Mouse (Mus musculus) forebrain, embryonic 12.5 days (tissue): ENCODE results near the gene BC030867. TPM values are rescaled to one million over a fixed set of nuclear protein-coding genes. Genes with fewer than 3 reads are reported as not detected.

Experiments
- ATAC-seq: fragments of 200-750 bp; cut with Nextera tagmentation; 2 replicates; pipeline ENCODE4 v1.8.0; 2017; ENCODE audit warnings: moderate TSS enrichment; ENCODE audit not compliant: low FRiP score
- H3K27ac ChIP-seq: fragments of 300-500 bp; sonication (generic); 2 replicates; pipeline ENCODE4 v1.5.1; 2016; ENCODE audit warnings: mild to moderate bottlenecking
- H3K27me3 ChIP-seq: fragments of 300-500 bp; sonication (generic); 2 replicates; pipeline ENCODE4 v1.6.1; 2016; ENCODE audit warnings: mild to moderate bottlenecking
- H3K36me3 ChIP-seq: fragments of 300-500 bp; sonication (generic); replicated peaks from 2 replicates; pipeline ENCODE4 v1.6.1; 2016; ENCODE audit warnings: mild to moderate bottlenecking
- H3K4me1 ChIP-seq: fragments of 300-500 bp; sonication (generic); 2 replicates; pipeline ENCODE4 v1.6.1; 2016
- H3K4me2 ChIP-seq: fragments of 300-500 bp; sonication (generic); 2 replicates; pipeline ENCODE4 v1.6.1; 2016; ENCODE audit warnings: mild to moderate bottlenecking, moderate library complexity
- H3K4me3 ChIP-seq: fragments of 300-500 bp; sonication (generic); replicated peaks from 2 replicates; pipeline ENCODE4 v1.5.1; 2016; ENCODE audit warnings: mild to moderate bottlenecking
- H3K9ac ChIP-seq: fragments of 300-500 bp; sonication (generic); 2 replicates; pipeline ENCODE4 v1.6.1; 2016; ENCODE audit warnings: mild to moderate bottlenecking
- H3K9me3 ChIP-seq: fragments of 300-500 bp; sonication (generic); 2 replicates; pipeline ENCODE4 v1.6.1; 2016
- WGBS: fragments of 180-500 bp; shearing (Covaris S2); methylation state at CpG from one replicate; pipeline ENCODE4 v1.1.7; 2016; 5-methylcytosine and 5-hydroxymethylcytosine counted together
- polyA plus RNA-seq: library from polyadenylated mRNA; unstranded; fragments of >200 nt; fragmentation: Nextera tagmentation; extraction: Ambion mirVana; gene quantifications from 2 replicates; pipeline ENCODE4 v1.2.1, GENCODE M21; 2016

Gene BC030867
- polyA plus RNA-seq, 1 experiment from 2014 or later, result 18.5 TPM

- peak overlapping the region; percentile 36; the same call in 1 of the 2 replicates for H3K9ac ChIP-seq
- H3K4me3 ChIP-seq, result no peak overlapping the region
- H3K27me3 ChIP-seq, result peaks cover 20% of the 10 kb centered on the region; the same call in 1 of the 2 replicates
- H3K9me3 ChIP-seq, result no peaks in the 10 kb centered on the region
- ATAC-seq, result no peak
- peaks cover 16% of the 10 kb centered on the region for H3K36me3 ChIP-seq
- peaks cover 56% of the 10 kb centered on the region for H3K4me1 ChIP-seq
- H3K4me2 ChIP-seq, result no peak overlapping the region; the same call in 1 of the 2 replicates
- H3K27ac ChIP-seq, result no peak overlapping the region
- WGBS, result 80% methylated on average over 5 of the region's 5 CpGs
Measured at GRCm38 (mm10) chr11:102225221-102225620, 23.5 kb upstream of the BC030867 start.

GRCm38 (mm10) chr11:102226067-102226978 lies 22.4 kb upstream of the BC030867 start:
- Histone ChIP-seq H3K4me2 (peak overlapping the region; percentile 84), H3K36me3 (peaks cover 11% of the 10 kb centered on the region), H3K27ac (peak overlapping the region; percentile 94), H3K4me1 (peaks cover 61% of the 10 kb centered on the region), H3K9me3 (no peaks in the 10 kb centered on the region), H3K4me3 (peak overlapping the region; percentile 91; the same call in 1 of the 2 replicates), H3K9ac (peak overlapping the region; percentile 91; the same call in 1 of the 2 replicates), H3K27me3 (peaks cover 20% of the 10 kb centered on the region; the same call in 1 of the 2 replicates)
- WGBS, result 65% methylated on average over 12 of the region's 12 CpGs
- no peak for ATAC-seq

DNA sequence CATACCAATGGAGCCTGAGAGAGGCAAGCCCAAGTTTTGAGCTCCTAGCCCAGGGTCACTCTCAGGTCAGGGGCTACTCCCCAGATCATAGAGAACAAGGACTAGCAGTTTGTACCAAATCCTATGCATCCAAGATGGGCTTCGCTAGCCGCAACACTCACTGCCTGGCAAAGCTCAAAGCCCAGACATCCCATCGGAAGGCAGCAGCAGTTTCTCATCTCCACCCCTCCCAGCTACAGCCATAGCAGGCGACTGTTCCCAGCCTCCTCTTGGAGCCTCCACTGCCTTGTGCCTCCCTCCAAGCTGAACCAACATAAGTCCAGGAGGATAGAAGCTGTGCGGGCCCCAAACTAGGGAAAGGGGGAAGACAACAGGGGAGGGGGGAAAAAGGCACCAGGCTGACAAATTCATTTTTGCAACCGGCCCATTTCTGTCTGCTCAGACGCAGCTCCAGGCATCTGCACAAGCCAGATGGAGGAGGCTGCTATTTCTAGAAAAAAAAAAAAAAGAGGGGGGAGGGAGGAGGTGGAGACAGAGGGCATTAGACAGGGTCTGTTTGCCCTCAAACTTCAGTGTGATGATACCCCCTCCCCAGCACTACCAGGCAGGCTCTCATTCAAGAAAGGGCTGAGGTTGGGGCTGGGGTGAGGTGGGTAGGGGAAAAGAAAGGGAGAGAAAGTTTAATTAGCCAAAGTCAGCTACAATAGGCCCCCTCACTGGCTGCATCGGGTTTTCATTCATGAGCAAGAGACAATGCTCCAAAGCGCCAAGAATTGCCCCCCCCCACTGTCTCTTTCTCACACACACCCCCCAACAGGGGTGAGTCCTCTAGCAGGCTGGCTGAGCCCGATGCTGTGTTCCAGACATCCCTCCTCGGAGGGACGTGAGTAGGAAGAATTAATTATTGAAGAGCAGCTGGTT lies 21.2 kb upstream of the BC030867 start:
- H3K27ac ChIP-seq, result peak overlapping the region; percentile 94
- H3K36me3 ChIP-seq, result no peaks in the 10 kb centered on the region; the same call in 1 of the 2 replicates
- peak overlapping the region; percentile 91 for H3K9ac ChIP-seq
- peaks cover 61% of the 10 kb centered on the region for H3K4me1 ChIP-seq
- H3K4me3 ChIP-seq, result peak overlapping the region; percentile 91
- H3K27me3 ChIP-seq, result peaks cover 20% of the 10 kb centered on the region; the same call in 1 of the 2 replicates
- WGBS, result 4% methylated on average over 12 of the region's 12 CpGs
- H3K4me2 ChIP-seq, result peak overlapping the region; percentile 84
- ATAC-seq, result peak; percentile 48
- H3K9me3 ChIP-seq, result no peaks in the 10 kb centered on the region

- Histone ChIP-seq H3K4me1 (peaks cover 60% of the 10 kb centered on the region), H3K4me3 (peak overlapping the region; percentile 91), H3K27me3 (peaks cover 20% of the 10 kb centered on the region; the same call in 1 of the 2 replicates), H3K27ac (peak overlapping the region; percentile 94), H3K9me3 (no peaks in the 10 kb centered on the region), H3K9ac (peak overlapping the region; percentile 91), H3K4me2 (peak overlapping the region; percentile 84), H3K36me3 (no peaks in the 10 kb centered on the region; the same call in 1 of the 2 replicates)
- ATAC-seq, result peak; percentile 10; the same call in 1 of the 2 replicates
- 12% methylated on average over 9 of the region's 9 CpGs for WGBS
Measured at GRCm38 (mm10) chr11:102228191-102228545, 20.5 kb upstream of the BC030867 start.

- Histone ChIP-seq H3K27me3 (peaks cover 20% of the 10 kb centered on the region; the same call in 1 of the 2 replicates), H3K4me2 (peak overlapping the region; percentile 84), H3K27ac (peak overlapping the region; percentile 94), H3K4me3 (peak overlapping the region; percentile 91), H3K9me3 (no peaks in the 10 kb centered on the region), H3K9ac (peak overlapping the region; percentile 91), H3K36me3 (no peaks in the 10 kb centered on the region), H3K4me1 (peaks cover 59% of the 10 kb centered on the region)
- ATAC-seq, result no peak
- 16% methylated on average over 7 of the region's 7 CpGs for whole genome bisulfite sequencing
Measured at GRCm38 (mm10) chr11:102228646-102229268, 19.9 kb upstream of the BC030867 start.

GRCm38 (mm10) chr11:102229331-102229953 lies 19.2 kb upstream of the BC030867 start:
- Histone ChIP-seq H3K4me1 (peaks cover 54% of the 10 kb centered on the region), H3K4me2 (peak overlapping the region; percentile 84), H3K4me3 (peak overlapping the region; percentile 91), H3K9me3 (no peaks in the 10 kb centered on the region), H3K9ac (peak overlapping the region; percentile 91), H3K36me3 (no peaks in the 10 kb centered on the region), H3K27ac (peak overlapping the region; percentile 94), H3K27me3 (peaks cover 20% of the 10 kb centered on the region; the same call in 1 of the 2 replicates)
- ATAC-seq, result peak; percentile 31
- WGBS, result 1% methylated on average over 31 of the region's 47 CpGs

DNA sequence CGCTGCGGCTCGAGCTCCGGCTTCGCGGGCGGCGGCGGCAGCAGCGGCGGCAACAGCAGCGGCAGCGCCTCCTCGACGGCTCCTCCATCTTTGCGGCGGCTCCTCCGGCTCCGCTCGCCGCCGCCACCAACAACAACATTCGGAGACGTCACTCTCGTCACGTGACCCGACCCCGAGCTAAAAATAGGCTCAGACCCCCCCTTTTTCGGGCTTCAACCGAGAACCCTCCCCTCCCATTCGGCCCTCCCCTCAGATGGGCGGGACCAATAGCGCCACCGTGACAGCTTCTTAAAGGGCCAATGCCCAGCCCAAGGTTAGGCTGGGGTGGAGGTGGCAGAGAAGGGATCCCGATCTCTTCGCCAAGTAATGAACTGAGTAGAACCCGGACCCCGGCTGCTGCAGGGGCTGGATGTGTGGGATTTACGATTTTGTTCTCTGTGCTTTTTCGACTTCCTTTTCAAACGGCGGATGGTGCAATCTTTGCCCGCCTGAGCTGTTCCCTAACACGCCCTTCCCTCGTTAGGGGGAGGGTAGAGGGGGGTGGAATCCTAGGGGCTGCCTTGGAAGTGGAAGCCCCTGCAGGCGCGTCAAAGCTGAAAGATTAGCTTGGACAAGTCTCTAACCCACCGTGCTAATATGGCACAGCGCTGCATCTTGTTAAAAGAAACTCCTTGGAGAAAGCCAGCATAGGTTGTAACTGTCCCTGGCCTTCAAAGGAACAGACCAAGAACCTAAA lies 18.5 kb upstream of the BC030867 start, which contains the start of gene Hdac5:
TSS of gene Hdac5 (minus strand) at position 161 of the 736 bp plus-strand sequence.
- peak; percentile 85 for ATAC-seq
- no peaks in the 10 kb centered on the region for H3K36me3 ChIP-seq
- H3K9ac ChIP-seq, result peak within 1 kb of the TSS; percentile 91
- no peaks in the 10 kb centered on the region for H3K9me3 ChIP-seq
- H3K27ac ChIP-seq, result peak within 1 kb of the TSS; percentile 94
- H3K4me1 ChIP-seq, result peaks cover 47% of the 10 kb centered on the region
- H3K4me2 ChIP-seq, result peak within 1 kb of the TSS; percentile 84
- H3K27me3 ChIP-seq, result peaks cover 13% of the 10 kb centered on the region; the same call in 1 of the 2 replicates
- WGBS, result under 1% methylated on average over 49 of the region's 49 CpGs
- peak within 1 kb of the TSS; percentile 91 for H3K4me3 ChIP-seq

DNA sequence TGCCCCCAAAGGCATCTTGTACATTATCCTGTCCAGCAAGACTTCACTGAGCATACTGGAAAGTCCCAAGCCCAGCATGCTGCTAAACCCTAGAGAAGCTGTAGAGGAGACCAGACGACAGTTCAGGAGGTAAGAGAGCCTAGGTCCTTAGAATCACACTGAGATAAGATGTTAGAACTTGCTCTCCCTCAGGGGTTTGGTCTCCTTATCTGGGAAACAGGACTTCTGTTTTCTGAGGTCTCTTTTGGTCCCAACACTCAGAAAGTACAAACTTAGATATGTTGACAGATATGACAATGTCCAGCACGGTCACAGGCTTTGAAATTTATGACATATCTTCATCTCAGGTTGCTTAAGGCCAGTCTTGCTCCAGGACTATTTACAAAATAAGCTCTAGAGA lies 12.7 kb upstream of the BC030867 start:
- no peak for ATAC-seq
- Histone ChIP-seq H3K9me3 (no peaks in the 10 kb centered on the region), H3K27ac (no peak overlapping the region), H3K4me2 (no peak overlapping the region), H3K36me3 (no peaks in the 10 kb centered on the region), H3K4me3 (no peak overlapping the region), H3K9ac (no peak overlapping the region), H3K4me1 (peaks cover 6% of the 10 kb centered on the region), H3K27me3 (0 out of 2 replicates have a peak, but pooled peaks cover 3% of the 10 kb centered on the region)
- WGBS, result 82% methylated on average over 2 of the region's 2 CpGs

- no peak for ATAC-seq
- WGBS, result 86% methylated on average over 6 of the region's 6 CpGs
- no peaks in the 10 kb centered on the region for H3K9me3 ChIP-seq
- H3K4me1 ChIP-seq, result peaks cover 19% of the 10 kb centered on the region
- 0 out of 2 replicates have a peak, but pooled peaks cover 3% of the 10 kb centered on the region for H3K27me3 ChIP-seq
- no peaks in the 10 kb centered on the region for H3K36me3 ChIP-seq
- no peak overlapping the region for H3K4me2 ChIP-seq
- H3K27ac ChIP-seq, result no peak overlapping the region
- H3K4me3 ChIP-seq, result no peak overlapping the region
- no peak overlapping the region for H3K9ac ChIP-seq
Measured at GRCm38 (mm10) chr11:102240636-102241035, 8.0 kb upstream of the BC030867 start.

GRCm38 (mm10) chr11:102241246-102241645 lies 7.4 kb upstream of the BC030867 start:
- 87% methylated on average over 5 of the region's 5 CpGs for WGBS
- Histone ChIP-seq H3K4me1 (peaks cover 22% of the 10 kb centered on the region), H3K9me3 (no peaks in the 10 kb centered on the region), H3K27ac (no peak overlapping the region), H3K4me2 (no peak overlapping the region), H3K9ac (no peak overlapping the region), H3K4me3 (no peak overlapping the region), H3K27me3 (no peaks in the 10 kb centered on the region), H3K36me3 (no peaks in the 10 kb centered on the region)
- no peak for ATAC-seq
